In genomic region chr12:49233524-49234306, GRCm38 (mm10) we compare ENCODE assay signal across 16 mouse cellular contexts.
"Had no signal": no experiment of that assay in that cellular context is flagged by ENCODE, and none has a peak within 500 bp of the region (broad histone marks: within the 10 kb centered on the region; RNA-seq: fewer than 3 reads in every experiment).

No protein-coding gene starts in this region.

- H3K27me3 ChIP-seq: megakaryocyte, embryonic 14.5 days; midbrain, embryonic 13.5 days; midbrain, embryonic 15.5 days; neural tube, embryonic 12.5 days; stomach, embryonic 15.5 days had no signal

- H3K9ac ChIP-seq: liver, postnatal 0 days; lung, embryonic 14.5 days; midbrain, embryonic 13.5 days; midbrain, embryonic 15.5 days; neural tube, embryonic 12.5 days; stomach, embryonic 15.5 days had no signal

- ATAC-seq: liver, postnatal 0 days; midbrain, embryonic 13.5 days; midbrain, embryonic 15.5 days had no signal

- H3K4me1 ChIP-seq: megakaryocyte, embryonic 14.5 days; midbrain, embryonic 13.5 days; midbrain, embryonic 15.5 days; neural tube, embryonic 12.5 days; stomach, embryonic 15.5 days had no signal

- H3K4me2 ChIP-seq: lung, embryonic 14.5 days; midbrain, embryonic 11.5 days; midbrain, embryonic 13.5 days; midbrain, embryonic 15.5 days; neural tube, embryonic 12.5 days; stomach, embryonic 15.5 days had no signal

- H3K9me3 ChIP-seq: midbrain, embryonic 13.5 days; midbrain, embryonic 15.5 days; neural tube, embryonic 12.5 days; stomach, embryonic 15.5 days had no signal

- H3K27ac ChIP-seq: macrophage; midbrain, embryonic 13.5 days; midbrain, embryonic 15.5 days; neural tube, embryonic 12.5 days; stomach, embryonic 15.5 days; stomach, postnatal 0 days had no signal

- DNase-seq: liver, postnatal 0 days; lung, embryonic 14.5 days; lung, postnatal 14 days; lung, postnatal 36 days; right cerebral cortex, postnatal 14 days; thymus, adult 2 months; thymus, postnatal 25 days; thymus, postnatal 4 days had no signal

- H3K36me3 ChIP-seq: midbrain, embryonic 13.5 days; midbrain, embryonic 15.5 days; neural tube, embryonic 12.5 days; stomach, embryonic 15.5 days had no signal

- H3K4me3 ChIP-seq: megakaryocyte, embryonic 14.5 days; midbrain, embryonic 13.5 days; midbrain, embryonic 15.5 days; neural tube, embryonic 12.5 days; stomach, embryonic 15.5 days had no signal
